Mouse (Mus musculus) mesoderm, embryonic 11.5 days (tissue): ENCODE measurements around the gene Tent4b.

ENCODE experiments used
- DNase-seq: peaks from one replicate; pipeline ENCODE4 v3.0.0-alpha.2; 2012; ENCODE audit warnings: low read depth, low spot score

Gene Tent4b

GRCm38 (mm10) chr8:88279220-88279619 is 80.2 kb downstream of the Tent4b start:
- DNase-seq: no peak

GRCm38 (mm10) chr8:88279670-88280069 is 80.7 kb downstream of the Tent4b start:
- no peak for DNase-seq

DNA sequence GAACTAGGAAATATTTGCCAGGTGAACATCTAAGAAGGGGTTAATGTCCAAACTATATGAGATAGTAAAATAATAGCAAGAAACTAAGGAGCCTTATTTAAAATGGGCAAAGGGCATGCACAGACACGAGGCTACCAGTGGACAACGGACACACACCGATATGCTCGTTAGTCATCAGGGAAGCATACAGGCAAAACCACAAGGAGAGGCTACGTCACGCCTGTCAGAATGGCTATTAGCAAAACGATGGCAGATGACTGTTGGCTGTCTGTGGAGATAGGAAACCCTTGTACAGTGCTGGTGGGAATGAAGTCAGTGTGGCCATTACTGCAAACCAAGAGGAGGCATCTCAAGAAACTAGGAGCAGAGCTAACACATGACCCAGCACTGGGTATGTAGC is 81.9 kb downstream of the Tent4b start:
- DNase-seq: no peak

- peak; percentile 75 for DNase-seq
These were observed 83.7 kb downstream of the Tent4b start for GRCm38 (mm10) chr8:88282684-88283083.

DNA sequence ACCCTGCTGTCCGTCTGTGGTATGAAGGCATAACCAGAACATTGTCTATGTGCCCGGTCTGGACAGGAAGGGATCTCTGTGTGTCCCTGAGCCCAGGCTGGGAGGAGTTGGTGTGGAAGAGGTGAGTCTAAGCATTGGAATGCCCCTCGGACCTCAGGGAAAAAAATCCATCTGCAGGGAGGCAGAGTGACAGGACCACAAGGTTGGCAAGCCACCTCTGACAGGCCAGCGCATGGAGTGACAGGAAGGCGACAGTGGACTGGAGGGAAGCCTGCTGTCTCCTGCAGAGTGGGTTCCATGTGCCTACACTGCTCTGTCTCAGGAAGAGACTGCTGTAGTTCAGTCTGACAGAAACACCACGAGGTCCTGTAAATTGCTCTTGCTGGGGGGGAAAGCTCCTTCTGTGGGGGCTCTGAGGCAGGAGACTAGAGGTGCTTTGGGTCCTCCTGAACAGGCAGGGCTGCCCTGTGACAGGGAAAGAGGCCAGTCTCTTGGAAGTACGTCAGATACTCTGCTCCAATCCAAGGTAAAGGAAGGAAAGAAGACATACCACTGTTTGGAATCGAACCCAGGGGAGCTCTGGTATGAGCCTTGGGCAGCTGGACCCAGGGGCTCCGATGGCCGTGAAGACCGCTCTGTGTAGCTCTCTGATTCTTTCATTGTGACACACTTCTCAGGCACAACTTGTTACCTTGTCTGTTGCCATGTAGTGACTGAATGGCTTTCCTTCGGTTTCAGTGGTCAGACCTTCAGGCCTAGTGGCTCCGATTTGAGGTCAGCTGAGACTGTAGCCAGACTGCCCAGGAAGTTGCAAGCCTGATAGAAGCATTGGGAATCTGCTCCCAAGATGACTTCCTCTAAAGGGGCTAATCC is 84.5 kb downstream of the Tent4b start:
- no peak for DNase-seq

- DNase-seq: no peak
These were observed 85.7 kb downstream of the Tent4b start for GRCm38 (mm10) chr8:88284738-88285137.

DNA sequence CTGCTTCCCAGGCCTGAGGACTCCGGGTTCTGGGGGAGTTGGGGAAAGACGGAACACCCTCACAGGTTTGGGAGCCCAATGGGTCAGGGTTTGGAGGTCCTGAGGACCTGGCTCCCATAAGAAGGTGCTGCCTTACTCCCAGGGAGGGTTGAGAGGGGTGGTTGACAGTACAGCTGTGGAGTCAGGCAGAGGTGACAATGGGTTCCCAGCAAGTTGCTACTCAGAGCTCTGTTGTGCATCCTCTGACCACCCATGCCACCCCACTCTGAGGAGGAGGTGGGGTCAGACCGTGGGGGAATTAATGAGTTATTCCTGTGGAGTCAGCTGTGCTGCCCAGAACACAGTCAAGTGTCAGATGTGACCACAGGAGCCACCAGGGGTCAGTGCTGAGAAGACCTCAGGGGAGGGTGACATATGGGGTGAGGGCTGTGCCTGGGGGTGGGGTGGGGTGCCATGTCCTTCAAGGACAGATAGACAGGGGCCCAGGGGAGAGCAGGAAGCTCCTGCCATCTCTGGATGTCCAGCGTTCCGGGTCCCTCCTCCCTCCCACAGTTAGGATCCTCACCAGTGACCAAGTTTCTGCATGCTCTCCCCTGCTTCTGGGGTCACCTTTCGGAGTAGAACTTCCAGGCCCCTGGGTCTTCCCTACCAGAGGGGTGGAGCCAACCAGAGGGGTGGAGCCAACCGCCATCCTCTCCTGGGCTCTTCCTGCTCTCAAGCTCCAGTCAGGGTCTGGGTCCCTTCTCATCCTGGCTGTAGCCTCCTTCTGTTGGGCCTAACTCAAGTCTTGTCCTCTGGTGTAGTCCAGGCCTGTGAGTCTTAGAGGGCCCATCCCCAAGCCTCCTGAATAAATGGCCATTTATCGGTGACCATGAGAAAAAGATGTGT is 86.7 kb downstream of the Tent4b start:
- DNase-seq: no peak

- DNase-seq: no peak
These were observed 87.5 kb downstream of the Tent4b start for GRCm38 (mm10) chr8:88286421-88286960.

GRCm38 (mm10) chr8:88288622-88289242 is 89.7 kb downstream of the Tent4b start:
- DNase-seq: no peak

GRCm38 (mm10) chr8:88289901-88290300 is 90.9 kb downstream of the Tent4b start:
- no peak for DNase-seq

- no peak for DNase-seq
These were observed 91.6 kb downstream of the Tent4b start for GRCm38 (mm10) chr8:88290326-88291304.

GRCm38 (mm10) chr8:88291305-88291690 is 92.3 kb downstream of the Tent4b start:
- no peak for DNase-seq

GRCm38 (mm10) chr8:88292926-88293325 is 93.9 kb downstream of the Tent4b start:
- no peak for DNase-seq

DNA sequence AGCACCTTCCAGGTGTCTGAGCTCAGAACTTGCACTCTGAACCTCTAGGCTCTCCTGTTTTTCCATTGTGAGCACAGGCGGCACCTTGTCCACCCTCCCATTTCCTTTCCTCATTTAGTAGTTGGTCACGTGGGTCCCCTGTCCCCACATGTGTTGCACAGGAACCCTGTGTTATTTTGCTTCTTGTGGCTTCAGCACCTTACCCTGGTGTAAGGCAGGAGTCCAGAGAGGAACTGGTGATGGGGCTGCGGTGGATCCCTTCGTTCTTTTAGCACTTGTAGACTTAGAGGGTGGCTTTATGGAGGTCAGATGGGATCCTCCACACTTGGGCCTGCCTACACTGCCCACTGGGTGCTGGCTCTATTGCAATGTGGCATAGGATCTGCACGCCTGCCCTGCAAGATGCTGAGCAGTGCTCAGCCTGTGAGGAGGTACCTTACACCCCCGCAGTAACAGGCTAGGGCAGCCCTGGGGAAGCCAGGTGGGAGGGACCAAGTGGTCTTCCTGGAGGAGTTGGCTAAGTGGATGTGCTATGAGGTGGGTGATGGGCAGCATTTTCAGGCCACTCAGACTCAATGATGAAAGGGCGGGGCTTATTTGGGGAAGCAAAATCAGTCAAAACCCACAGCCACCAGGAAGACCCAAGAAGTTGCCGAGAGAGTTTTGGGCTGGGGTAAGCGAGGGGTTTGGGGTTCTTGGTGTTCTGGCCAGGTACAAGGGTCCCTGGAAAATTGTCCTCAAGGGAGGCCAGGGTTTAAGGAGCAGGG is 94.8 kb downstream of the Tent4b start:
- DNase-seq: no peak

DNA sequence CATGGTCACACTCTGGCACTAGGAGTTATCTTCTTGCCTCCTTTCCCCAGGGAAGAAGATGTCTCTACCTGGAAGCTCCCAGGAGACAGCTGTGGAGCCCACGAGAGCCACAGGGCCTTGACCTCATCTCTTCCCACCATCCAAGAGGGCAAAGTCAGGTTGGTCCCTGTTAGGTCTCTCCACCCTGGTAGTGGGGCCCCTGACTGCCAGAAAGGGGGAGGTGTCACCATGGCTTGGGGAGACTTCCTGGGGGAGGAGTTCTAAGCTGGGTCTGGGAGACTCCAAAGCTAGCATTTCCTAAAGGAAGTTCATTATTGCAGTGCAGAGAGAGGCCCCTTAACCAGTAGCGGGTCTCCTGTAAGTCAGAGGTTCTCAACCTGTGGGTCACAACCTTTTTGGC is 96.0 kb downstream of the Tent4b start:
- no peak for DNase-seq

DNA sequence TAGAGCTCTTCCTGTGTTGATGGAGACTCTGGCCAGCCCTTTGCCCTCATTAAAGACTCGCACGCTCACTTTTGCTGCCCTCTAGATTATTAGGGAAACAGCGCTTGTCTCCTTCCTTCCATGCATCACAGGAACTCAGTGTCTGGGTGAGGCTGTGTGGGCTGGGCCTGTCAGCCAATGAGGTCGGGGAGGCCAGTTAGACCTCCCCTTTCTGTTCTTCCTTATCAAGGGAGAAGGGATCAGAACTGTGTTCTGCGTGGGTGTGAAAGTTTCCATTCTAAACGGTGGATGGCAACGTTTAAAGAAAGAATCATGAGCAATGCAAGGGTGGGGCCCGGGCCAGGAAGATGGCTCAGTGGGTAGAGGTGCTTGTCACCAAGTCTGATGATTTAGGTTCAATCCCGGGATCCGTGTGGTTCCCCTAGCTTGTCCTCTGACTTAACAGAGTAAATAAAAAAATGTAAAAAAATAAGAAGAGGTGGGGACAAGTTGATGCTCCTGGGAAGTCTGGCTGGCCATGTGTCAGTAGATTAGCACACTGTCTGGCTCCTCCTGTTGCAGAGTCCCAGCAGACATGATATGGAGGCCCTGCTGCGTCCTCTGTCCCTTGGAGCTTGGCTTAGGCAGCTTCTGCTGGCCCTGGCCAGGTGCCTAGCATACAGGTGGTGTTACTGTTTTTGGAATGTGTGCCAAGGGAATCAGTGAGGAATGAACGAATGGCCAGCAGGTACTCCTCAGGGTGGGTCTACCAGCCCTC is 99.1 kb downstream of the Tent4b start:
- no peak for DNase-seq

- DNase-seq: no peak
These were observed 99.7 kb downstream of the Tent4b start for GRCm38 (mm10) chr8:88298733-88299103.

GRCm38 (mm10) chr8:88299907-88300603 is 101.0 kb downstream of the Tent4b start:
- no peak for DNase-seq
